In the genomic region with DNA sequence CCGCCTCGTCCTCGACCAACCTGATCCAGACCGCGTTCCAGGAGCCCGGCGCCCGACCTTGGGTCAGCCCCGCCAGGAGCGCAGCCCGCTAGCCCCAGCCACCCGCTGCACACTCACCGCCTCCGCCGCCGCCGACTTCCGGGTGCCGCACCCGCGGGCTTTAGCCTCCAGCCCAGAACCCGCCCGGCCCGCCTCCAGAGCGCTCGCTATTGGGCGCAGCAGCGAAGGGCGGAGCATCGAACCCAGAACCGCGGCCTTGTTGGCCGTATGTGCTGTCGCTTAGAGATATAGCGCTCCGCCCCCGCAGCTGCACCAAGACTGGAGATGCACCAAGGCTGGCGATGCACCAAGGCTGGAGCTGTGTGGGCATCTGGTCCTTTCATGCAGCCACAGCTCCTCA, we compare ENCODE assay signal across 8 mouse cellular contexts. TPM values are rescaled to one million over a fixed set of nuclear protein-coding genes. Genes with fewer than 3 reads are reported as not detected.
A peak's percentile ranks its signal among the peaks of the same experiment; 100 is the strongest.
DNase-seq lines count a peak whose midpoint lies in the region; ATAC-seq and TF ChIP-seq lines count a peak whose summit lies in the region.

No protein-coding gene starts in this region.

- TF ChIP-seq CTCF in gastrocnemius, adult 2 months (IDR thresholded peaks at IDR 0.05), result no peak

- H3K4me3 ChIP-seq in gastrocnemius, adult 2 months, result peak overlapping the region; percentile 82
- peak overlapping the region; percentile 96 for H3K4me3 ChIP-seq in megakaryocyte, embryonic 14.5 days (replicated peaks)

- H3K9me3 ChIP-seq in megakaryocyte, embryonic 14.5 days, result no peaks in the 10 kb centered on the region

- peak; percentile 98 for DNase-seq in ZHBTc4 (ENCODE audit: low read depth, low spot score)
- peak; percentile 99 for DNase-seq in gastrocnemius, adult 2 months
- peak; percentile 74 for DNase-seq in hindlimb bud, embryonic 11.5 days (ENCODE audit: extremely low spot score, low read depth, low spot score)
- DNase-seq in left cerebral cortex, adult 8-10 months (ENCODE audit: low spot score in 2 of 2), result peak; percentile 91 to 98
- peak; percentile 98 to 99 for DNase-seq in right cerebral cortex, postnatal 10 days (ENCODE audit: low spot score in 2 of 2)
- peak; percentile 92 for DNase-seq in urinary bladder, postnatal 25 days (ENCODE audit: low spot score)

- H3K4me1 ChIP-seq in megakaryocyte, embryonic 14.5 days, result peaks cover 80% of the 10 kb centered on the region

- peak; percentile 84 for ATAC-seq in common myeloid progenitor, adult 5-6 weeks (replicated peaks; ENCODE audit: low read depth, poor library complexity, severe bottlenecking)

- intact Hi-C loops in gastrocnemius, adult 2 months (cut with DNase I), result no loop called here

- H3K27me3 ChIP-seq in megakaryocyte, embryonic 14.5 days (replicated peaks), result peaks cover 27% of the 10 kb centered on the region

- peak overlapping the region; percentile 90 for H3K27ac ChIP-seq in gastrocnemius, adult 2 months

- peaks cover 25% of the 10 kb centered on the region for H3K36me3 ChIP-seq in megakaryocyte, embryonic 14.5 days (replicated peaks; ENCODE audit: low read length)

RNA-seq across cellular contexts. Expression of a gene that starts 4.1 kb away (rescaled TPM):
- 7.9 and 14.9 TPM in 2 replicates for total RNA-seq in common myeloid progenitor, adult 5-6 weeks (2017)
- total RNA-seq in gastrocnemius, adult 2 months (2021), result 10 to 100 TPM; 41.8 to 59.7 TPM
- total RNA-seq in left cerebral cortex, adult 8-10 months (2022), result 100 to 1,000 TPM; 135 to 145 (median 142) TPM
- polyA plus RNA-seq in megakaryocyte, embryonic 14.5 days (2012; ENCODE audit: insufficient read depth, low replicate concordance), result 17.3 and 33.0 TPM in 2 replicates

RNA-seq across cellular contexts. Expression of a gene that starts 4.2 kb away (rescaled TPM):
- 24.4 and 28.5 TPM in 2 replicates for total RNA-seq in common myeloid progenitor, adult 5-6 weeks (2017)
- 1 to 10 TPM; 7.0 to 8.9 TPM for total RNA-seq in gastrocnemius, adult 2 months (2021)
- total RNA-seq in left cerebral cortex, adult 8-10 months (2022), result 10 to 100 TPM; 34.2 to 42.1 (median 38.2) TPM
- polyA plus RNA-seq in megakaryocyte, embryonic 14.5 days (2012; ENCODE audit: insufficient read depth, low replicate concordance), result 2.6 TPM in 1 of 2 replicates, not detected in the other

RNA-seq across cellular contexts. Expression of a gene that starts 54.7 kb away (rescaled TPM):
- 60.0 and 60.6 TPM in 2 replicates for total RNA-seq in common myeloid progenitor, adult 5-6 weeks (2017)
- total RNA-seq in gastrocnemius, adult 2 months (2021), result 10 to 100 TPM; 12.1 to 13.0 TPM
- total RNA-seq in left cerebral cortex, adult 8-10 months (2022), result 10 to 100 TPM; 35.5 to 42.7 (median 39.4) TPM
- 0.77 and 2.5 TPM in 2 replicates for polyA plus RNA-seq in megakaryocyte, embryonic 14.5 days (2012; ENCODE audit: insufficient read depth, low replicate concordance)

Comparison
In these comparisons a context has a peak if more than half of its experiments do, and no peak if none do; other contexts are left out.
1. Peak in every context shown above with its lines: DNase-seq, ATAC-seq, H3K4me3 ChIP-seq and H3K27ac ChIP-seq.